Mouse (Mus musculus) kidney, adult 11 months (tissue): ENCODE data around the gene 4931428L18Rik.

Experiments used
- DNase-seq: peaks from one replicate; pipeline ENCODE4 v3.0.0; 2022

4931428L18Rik gene

DNA sequence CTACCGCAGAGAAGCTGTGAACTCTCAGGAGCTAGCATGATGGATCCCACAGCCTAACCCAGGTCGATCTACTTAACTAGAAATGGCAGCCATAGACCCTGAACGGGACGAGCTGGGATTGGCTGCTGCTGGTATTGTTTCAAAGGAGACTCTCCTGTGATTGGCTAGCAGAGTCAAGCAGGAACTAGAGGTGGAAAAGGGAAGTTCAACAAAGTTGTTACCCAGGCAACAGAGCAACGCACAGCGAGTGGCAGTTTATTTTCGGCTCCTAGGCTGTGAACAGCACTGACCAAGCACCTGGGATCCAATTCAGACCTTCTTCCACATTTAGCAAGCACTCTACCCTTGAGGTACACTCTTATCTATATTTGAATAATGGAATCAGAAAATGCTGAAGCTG, at the start of gene 4931428L18Rik, which contains the start of gene Pih1d3:
TSS of gene 4931428L18Rik (minus strand) at position 121 of the 400 bp plus-strand sequence.
TSS of gene Pih1d3 (plus strand) at position 275 of the 400 bp plus-strand sequence.
- DNase-seq = no peak

DNA sequence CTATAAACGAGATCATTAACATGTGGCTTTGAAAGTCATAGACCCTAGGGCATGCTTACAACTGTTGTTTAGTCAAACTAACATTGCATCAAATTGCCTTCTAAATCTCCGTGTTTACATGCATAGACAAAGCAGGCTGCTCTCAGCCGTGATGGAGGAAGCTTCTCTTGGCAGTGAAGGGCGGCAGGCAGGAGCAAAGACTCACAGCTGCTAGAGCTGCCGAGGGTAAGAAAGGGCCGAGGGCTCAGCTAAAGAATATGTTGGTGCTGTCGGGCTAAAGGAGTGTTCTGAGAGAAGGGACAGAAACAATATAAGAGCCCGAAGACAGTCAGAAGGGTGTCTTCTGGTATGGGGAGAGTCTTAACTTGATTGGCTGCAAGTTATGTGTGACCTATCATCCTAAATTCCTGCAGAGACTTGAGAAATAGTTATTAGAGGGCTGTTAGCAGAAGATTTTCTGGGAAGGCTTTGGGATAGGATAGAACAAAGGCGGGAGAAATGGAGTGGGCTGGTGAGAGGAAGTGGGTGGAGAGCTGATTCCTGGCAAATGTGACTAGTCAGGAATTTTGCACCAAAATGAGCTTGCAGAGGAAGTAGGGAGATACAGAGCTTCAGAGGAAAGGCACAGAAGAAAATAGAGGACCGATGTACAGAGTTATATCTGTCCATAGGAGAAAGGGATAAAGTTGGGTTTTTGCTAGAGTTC, 37.9 kb upstream of the 4931428L18Rik start:
- no peak for DNase-seq

DNA sequence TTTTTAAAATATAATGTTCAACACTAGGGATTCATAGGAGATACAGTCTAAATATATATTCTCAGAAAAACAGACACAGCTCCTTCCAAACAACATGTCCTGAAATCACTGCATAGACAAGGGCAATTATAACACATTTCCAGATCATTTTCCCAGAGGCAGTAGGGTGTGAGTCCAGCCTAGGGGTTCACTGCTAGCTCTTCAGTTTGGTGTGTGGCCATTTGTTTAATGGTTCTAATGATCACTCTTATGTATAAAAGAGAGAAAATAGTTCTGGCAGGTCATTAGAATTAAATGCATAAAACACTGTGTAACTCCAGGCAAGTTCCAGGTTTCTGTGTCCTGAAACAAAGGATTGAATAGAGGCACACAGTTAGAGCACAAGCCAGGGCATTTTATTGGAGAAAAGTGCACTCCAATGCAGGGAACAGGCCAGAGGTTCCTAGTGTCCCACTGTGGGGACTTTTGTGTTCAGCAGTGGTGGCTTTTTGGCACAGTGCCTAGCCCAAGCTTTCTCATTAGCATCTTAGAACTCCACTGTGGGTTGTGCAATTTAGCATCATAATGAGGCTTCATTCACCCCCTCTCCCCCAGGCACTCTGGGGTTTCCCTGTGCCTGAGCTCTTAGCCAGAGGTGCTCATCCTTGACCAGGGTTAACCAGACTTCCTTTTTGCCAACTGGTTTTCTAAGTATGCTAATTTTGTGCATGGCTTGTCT, 11.0 kb upstream of the 4931428L18Rik start:
- DNase-seq = peak; percentile 20

DNA sequence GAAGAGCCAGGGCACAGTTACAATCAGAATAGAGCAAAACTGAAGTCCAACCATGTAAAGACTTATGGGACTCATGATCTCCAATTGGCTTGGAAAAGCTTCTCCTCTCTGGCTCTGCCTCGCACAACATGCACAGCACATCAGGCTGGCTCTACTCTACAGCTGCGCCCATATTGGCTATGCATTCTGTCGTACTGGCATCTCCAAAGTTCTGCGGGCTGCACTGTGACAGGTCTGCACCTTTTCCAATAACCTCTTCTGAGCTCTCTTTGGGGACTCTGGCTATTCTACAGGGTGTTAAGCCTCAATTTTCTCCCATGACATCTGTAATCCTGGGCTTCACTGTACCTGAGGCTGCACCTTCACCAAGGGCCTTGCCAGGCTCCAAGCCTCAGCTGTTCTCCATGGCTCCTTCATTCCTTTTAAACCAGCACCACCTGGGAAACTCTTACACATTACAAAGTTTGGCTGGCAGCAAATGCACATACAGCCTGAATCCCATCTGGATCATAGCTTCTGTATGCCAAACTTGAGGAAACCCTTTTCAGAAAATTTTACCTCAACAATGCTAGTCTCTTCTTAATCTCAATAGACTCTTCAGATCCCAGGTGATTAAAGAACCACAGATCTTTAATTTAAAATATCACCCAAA, 1.8 kb downstream of the 4931428L18Rik start:
- no peak for DNase-seq

DNA sequence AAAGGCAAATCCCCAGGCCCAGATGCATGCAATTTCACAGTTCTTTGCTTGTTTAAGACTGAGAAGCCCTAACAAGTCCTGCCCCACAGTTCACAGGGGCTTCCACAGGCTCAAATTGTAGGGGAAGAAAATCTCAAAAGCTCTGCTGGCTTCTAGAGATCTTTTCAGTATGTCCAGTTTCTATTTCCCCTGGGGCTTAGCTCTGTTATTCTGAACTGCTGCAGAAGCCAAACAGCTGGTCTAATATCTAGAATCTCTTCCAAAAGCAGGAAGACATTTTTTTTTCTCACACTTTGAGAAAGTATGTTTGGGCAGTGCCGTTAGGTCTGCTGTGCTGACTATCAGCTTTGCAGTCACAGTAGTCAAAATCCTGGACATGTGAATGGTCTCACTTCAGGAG, 7.7 kb downstream of the 4931428L18Rik start:
- DNase-seq = no peak

DNA sequence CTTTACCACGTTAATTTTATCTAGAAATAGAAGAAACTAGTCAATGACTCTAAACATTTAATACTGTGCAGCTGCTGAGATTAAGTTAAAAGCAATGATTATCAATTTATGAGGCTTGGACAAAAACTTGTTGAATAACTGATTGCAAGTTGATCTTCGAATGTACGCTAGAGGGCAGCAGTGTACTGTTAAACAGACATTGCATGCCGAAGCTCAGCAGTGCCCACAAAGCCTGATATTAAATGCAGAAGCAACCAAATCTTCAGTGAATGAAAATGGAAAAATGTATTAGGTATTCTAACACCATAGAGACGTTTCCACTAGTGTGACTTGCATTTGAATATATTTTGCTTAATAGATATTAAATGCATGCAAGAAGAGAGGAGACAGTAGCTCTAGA, 12.3 kb downstream of the 4931428L18Rik start:
- no peak for DNase-seq

DNA sequence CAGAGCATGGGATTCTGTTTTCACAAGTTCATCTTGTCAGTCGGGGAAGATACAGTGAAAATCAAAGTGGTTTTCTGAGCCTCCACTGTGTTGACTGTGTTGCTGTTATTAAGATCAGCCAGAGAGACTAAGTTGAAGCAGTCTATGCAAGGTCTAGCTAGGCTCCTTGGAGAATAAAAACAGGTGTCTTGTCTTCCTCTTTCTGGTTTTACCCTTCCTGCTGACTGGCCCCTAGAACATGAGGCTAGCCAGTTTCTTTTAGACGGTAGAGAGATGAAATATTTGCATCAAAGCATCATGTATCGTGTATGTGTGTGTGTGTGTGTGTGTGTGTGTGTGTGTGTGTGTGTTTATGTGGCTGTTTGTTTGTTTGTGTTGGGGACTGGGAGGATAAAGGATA, 16.7 kb downstream of the 4931428L18Rik start:
- no peak for DNase-seq

DNA sequence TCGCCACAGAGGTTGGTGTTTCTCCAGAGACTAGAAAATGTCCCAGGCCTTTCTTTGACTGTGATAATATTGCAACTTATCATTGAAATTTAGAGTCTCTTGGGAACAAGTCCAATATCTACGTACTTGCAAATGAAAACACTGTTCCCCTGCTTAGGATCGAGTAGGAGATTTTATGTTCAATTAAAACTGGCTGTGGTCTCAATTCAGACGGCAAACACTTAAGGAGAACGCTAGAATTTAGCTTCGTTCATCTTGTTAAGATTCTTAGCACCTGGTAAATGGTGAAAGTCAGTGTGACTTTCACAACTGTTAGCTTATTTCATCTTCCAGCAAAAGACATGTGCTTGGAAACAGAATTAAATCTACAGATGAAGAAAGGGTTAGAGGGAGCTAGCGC, 17.1 kb downstream of the 4931428L18Rik start:
- no peak for DNase-seq

DNA sequence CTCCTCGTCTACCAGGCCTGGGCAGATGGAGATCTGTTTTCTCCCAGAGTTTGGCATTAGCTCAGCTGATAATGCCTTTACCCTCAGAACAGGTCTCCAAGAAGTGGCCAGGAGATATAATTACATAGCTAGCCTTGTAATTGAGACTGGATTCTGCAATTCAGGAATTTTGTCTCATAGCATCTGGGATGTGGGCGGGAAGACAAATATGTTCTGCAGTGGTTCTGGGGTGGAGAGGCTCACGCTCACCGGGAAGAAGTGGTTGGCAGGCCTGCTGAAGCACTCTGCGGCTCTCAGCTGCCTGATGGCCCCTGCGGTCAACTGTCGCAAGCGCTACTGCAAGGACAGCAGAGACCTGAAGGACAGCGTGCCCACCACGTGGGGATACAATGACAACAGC, 18.7 kb downstream of the 4931428L18Rik start:
- DNase-seq = no peak

DNA sequence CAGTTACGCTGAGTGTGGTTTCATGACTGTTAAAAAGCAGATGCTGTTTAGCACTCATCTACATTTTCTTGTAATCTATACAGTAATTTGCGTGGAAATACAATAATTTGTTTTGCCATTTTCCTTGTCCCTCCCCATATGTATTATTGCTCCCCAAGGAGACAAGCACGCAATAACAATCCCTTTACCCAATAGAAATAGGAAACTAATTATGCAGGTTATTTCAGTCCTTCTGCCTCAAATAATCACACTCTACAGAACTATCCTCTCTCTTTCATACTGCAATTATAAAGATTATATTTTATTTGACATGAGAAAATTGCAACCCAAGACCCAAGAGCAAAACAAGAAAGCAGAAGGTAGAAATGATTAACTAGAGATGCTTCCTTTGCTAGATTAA, 25.5 kb downstream of the 4931428L18Rik start:
- DNase-seq = no peak

DNA sequence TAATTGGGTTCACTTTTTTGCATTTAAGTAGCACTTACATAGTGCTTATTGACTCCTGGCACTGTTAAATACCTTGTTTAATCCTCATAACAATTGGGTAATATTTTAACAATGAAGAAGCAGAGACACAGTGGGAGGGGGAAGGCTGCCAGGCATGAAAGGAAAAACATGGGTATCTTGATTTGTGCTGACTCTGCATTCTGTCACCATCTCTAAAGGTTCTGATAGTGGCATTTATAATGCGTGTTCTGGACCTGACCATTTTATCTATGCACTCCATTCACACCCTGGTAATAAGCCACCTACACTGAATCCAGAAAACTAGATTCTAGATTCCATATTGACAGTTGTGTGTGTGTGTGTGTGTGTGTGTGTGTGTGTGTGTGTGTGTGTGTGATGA, 26.9 kb downstream of the 4931428L18Rik start:
- DNase-seq = no peak

DNA sequence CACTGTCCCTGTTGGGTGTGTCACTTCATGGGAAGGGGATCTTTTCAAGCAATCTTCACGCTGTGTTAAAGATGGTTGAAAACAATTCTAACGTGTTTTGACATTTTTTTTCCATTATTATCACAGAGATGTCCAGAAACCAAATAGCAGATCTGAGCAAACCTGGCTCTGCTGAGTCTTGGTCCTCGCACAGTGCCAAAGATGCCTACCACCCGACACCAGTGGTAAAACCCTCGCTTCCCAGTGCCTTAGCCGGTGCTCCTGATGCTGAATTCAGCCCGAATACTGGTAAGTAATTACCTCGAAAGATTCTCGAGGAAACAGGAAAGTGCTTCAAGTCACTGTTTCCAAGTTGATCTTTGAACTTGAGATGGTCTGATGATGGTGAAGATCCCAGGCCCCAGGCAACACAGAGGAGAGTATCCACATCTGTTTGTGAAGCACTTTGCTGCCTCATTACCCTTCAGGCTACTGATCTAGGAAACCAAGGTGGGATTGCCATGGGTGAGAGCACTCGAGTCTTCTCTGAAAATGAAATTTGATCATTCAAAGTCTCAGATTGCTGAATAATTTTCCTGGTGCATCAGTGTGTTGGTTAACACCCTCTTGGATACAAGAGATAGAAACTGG, 32.1 kb downstream of the 4931428L18Rik start:
- DNase-seq = no peak

DNA sequence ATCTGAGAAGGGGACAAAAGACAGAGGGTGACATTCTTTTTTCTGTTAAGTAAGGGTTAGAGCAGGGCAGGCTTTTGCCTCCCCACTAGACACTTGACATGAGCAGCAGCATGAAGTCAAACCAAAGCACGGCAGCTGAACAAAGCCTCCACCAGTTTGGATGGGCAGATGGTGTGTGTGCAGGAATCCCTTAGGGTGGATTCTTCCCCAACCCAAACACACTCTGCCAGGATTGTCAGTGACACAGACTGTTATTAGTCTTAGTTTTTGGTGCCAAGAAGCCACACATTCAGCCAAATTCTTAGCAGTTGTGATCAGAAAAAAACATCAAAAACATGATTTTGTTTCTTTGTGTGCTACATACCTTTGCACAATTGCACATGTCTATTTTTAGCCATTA, 44.2 kb downstream of the 4931428L18Rik start:
- DNase-seq = no peak

DNA sequence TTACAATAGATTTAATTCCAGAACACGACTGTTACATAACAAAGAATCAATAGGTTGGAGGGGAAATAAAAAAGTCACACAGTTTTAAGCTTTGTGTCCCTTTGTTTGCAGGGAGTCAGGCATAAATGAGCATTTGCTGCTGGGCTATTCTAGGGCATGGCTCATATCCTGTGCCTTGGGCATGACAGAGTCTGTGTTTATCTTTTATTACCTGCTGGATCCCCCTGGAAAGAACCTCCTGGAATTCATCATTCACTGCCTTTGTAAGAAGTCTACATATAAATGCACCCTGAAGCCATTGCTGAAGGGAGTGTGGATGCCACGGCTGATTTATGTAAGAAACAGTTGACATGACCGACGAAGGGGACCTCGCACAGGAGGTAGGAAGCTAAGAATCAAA, 46.4 kb downstream of the 4931428L18Rik start, which contains the start of gene Lgsn:
TSS of gene Lgsn (plus strand) at position 301 of the 400 bp plus-strand sequence.
- DNase-seq = no peak

DNA sequence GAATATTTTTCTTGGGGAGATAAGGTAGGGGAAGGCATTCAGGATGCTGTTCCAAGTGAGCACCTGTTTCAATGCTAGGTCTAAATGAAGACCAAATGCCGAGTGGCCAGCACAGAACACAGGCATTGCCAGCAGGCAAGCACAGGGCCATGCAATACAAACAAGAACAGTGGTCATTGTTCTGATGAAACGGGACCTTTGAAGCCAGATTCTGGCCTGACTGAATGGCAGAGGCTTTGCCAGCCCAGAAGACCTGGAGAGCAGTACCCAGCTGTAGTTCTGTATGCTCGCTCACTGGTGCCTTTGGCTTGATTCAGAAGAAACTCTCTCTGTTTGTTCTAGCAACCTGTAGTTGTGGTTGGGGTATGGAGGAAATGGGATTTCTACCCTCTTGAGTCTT, 47.1 kb downstream of the 4931428L18Rik start:
- no peak for DNase-seq

DNA sequence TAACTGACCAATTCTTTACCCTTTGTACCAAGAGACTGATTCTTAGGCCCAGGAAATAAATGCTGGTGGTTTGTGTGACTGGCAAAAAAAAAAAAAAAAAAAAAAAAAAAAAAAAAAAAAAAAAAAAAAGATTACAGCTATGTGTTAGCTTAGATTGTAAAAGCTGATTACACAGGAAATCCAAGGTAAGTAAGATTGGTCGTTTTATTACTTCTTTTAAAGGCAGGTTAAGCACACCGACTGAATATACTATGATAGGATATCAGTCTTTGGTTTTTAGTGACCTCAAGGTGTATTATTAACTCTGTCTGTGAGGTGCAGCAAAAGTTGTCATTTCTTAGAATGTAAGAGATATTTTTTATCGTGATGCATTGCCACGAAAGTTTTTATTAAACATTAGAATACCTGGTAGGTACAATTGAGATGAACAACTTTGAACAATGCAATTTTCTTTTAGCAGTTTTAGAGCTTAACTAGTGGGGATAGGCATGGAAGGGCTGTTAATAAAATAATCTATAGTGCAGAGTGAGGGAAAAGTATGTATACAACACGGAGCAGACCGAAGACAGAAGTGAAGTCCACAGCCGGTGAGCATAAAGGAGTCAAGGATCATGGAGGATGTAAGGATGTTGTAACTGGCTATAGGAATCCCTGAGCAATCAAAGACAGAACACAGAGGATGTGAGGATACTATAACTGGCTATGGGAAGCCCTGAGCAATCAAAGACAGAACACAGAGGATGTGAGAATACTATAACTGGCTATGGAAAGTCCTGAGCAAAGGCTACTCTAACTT, 57.0 kb downstream of the 4931428L18Rik start:
- no peak for DNase-seq

DNA sequence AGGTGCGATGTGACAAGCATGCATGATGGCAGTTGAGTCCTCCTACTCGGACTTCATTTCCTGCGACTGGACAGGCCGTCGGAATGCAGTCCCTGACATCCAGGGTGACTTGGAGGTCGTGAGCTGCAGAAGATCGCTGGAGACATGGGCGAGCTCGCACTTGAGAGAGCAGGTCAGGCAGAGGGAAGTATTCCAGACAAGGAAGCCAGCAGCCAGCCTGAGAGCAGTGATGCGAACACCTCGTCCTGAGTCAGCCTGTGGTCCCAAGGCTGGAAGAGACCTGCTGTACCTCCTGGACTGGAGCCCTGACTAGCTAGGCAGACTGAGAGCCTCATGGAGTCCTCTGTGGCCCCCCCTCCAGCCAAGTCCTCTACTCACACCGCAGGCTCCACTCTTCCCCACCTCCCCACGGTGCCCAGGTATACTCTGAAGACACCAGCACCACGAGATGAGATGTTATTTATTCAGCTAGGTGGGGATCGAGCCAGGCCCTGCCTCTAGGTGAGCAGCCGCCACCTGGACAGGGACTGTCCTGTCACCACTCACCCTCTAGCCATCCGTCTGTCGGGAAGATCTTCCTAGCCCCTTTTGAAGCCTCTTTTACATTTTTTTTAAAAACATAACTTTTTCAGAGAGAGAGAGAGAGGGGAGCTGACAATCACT, 57.8 kb downstream of the 4931428L18Rik start:
- no peak for DNase-seq

DNA sequence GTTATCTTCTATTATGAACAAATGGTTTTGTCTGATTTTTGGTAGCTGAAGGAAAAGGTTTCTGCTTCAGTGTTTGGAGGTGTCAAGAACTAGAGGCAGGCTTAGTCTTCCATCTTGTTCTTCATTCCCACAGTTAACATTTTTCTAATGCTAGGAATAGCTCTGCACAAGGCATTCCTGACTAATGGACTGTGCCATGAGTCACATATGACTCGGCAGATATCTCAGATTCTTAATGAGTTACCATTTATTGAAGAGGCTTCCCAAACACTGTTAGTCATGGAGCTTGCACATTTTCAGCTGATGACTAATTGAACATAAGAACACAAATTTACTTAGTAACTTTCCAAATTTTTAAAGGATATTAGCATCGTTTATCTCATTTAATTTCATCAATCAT, 65.6 kb downstream of the 4931428L18Rik start:
- DNase-seq = no peak

DNA sequence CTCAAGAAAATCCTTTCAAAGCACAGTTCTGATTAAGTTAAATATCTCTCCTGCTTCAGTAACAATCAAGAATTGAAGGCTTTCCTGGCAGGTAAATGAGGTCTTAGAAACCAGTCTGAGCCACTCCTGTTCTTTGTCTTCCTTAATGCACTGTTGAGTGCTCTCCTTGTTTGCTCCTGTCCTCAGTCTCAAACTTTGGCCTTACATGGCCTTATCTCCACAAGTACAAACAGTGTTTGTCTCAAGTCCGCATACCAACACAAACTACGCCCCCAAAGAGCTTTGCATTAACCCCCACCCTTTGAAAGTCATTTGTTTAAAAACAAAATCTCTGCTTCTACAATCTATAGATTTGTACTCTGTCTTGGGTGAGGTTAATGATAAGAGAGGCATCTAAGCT, 66.3 kb downstream of the 4931428L18Rik start:
- DNase-seq = no peak

DNA sequence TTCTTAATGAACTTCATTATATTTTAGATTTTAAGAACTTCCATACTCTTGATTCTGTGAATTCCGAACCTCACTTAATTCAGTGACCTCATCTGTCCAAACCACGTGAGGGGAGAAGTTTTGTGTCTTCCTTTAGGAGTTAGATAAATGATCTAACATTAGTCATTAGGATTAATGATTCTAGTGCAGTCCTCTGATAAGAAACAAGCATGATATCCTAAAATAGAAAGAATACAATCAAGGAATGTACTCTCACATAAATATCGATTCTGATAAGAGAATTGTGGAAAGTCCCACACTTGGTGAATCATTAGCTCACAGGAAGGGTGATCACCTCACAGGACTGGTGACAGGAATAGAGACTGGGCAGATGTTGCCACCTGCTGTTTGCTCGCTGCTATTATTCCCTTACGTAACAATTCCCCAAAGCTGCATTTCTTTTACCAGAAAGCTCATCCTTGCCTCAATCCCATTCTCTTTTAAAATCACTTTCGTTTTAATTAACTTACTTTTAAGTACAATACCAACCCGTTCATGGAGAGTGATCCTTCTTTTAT, 68.6 kb downstream of the 4931428L18Rik start:
- peak; percentile 58 for DNase-seq

DNA sequence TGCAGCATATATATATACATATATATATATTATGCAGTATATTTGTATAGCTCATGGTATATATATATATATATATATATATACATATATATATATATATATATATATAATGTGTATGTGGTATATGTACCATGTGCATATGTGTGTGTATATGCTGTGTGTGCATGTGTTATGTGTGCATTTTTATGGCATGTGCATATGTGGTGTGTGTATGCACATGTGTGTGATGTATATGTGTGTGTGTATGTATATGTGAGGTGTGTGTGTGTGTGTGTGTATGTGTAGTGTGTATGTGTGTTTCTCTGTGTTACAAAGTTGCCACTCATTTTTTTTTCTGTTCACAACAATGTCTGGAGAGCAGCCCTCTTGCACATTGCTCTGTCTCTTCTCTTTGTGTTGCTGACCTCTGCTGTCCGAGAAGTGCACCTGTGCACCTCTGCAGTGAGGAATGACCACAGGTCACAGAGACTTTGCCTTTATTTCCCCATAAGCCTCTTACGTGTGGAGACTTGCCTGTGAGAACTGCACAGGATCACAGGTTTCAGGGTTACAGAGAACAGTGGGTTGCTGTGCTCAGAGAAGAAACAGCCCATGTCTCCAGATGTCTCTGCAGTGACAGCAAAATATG, 69.6 kb downstream of the 4931428L18Rik start:
- DNase-seq = no peak
